Mouse (Mus musculus) urinary bladder, adult 18-20 months (tissue): ENCODE results near the gene Slc4a10.
"Not testable (repeated sequence)": the region's sequence is repeated elsewhere in the genome, so short reads cannot be mapped to it uniquely, and the experiment has no call there.

Experiments
- DNase-seq, 2 experiments: peaks; one replicate each; pipeline ENCODE4 v3.0.0; 2022; ENCODE audit warnings: low spot score in 2 of 2, mixed read lengths in 2 of 2

The Slc4a10 gene

DNA sequence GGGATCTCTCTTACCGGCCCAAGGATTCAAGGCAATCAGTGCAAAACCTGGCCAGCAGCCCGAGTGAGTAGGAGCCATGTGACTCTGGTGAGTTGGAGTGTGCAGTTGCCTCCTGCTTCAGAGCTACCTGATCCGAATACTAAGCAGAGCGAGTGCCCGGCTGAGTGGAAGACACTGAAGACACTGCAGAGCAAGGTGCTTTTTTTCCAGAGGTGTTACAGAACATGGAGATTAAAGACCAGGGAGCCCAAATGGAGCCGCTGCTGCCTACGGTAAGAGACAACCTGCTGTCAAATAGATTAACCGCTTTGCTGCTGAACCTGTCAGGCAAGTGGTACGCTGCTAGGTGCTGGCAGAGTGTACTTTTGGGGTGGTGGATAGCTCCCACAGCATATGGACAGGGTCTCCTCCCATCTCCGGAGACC lies at the start of gene Slc4a10:
Gene Slc4a10, plus strand, starts transcription at position 42 of the 425 bp plus-strand sequence.
- no peak for DNase-seq

DNA sequence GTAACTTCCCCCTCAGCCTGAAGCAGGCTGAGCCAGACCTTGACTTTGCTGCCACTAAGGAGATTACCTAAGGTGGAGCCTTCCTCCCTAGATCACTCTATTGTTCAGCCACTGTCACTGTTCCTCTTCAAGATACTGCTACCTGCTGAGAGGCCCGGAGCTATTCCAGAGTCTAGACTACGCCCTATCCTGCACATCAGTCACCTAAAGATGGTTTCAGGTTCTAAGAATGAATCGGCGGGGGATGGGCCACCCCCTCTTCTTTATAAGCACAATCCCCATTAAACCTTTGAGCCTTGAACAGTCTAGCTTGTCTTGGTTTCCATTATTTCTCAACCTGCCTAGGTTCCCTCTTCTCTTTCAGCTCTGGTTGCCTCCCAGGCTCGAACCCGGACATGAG lies 45.0 kb upstream of the Slc4a10 start:
- not testable (repeated sequence) for DNase-seq

DNA sequence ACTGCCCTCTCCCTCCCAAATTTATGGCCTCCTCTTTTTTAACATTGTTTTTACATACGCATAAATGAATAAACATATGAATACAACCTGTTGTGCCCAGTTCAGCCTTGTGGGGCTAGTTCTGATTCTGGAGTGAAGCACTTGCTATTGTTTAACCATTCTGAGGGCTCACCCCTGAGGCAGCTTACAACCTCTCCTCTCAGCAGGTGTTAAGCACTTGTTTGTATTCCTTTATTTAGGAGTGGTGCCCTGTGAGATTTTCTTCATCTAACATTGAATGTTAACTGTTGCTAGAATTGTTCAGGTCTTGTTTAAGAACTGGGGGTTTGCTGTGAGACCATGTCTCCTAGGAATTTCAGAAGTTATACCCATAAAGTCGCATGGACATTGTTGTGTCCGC lies 28.1 kb upstream of the Slc4a10 start:
- no peak for DNase-seq

- no peak for DNase-seq
Observed at GRCm38 (mm10) chr2:62046861-62047503, 720 bp downstream of the Slc4a10 start.

DNA sequence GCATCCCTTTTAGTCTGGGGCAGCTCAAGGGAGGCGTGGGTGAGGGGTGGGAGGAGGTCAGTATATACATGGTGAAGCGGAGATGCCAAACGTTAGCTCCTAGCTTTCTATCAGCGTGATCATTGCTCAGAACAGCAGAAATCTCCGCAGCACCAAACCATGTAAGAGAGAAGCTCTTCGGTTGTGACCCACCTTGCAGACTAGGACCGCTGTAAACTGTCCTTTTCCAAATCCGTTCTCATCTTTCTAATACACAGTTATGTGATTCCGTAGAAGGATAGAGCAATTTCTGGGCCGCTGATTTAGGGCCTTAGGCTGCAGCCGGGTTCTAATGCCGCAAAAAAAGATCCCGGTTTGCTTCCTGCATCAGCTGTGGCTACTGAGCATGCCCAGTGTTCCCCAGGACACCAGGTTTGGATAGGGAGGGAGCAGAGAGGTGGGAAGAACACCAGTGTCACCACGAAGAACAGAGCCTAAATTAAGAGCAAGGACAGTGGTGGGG lies 1.3 kb downstream of the Slc4a10 start:
- no peak for DNase-seq

- no peak for DNase-seq
Observed at GRCm38 (mm10) chr2:62048116-62048515, 1.9 kb downstream of the Slc4a10 start.

GRCm38 (mm10) chr2:62076512-62076911 lies 30.2 kb downstream of the Slc4a10 start:
- DNase-seq: no peak

- DNase-seq: no peak
Observed at GRCm38 (mm10) chr2:62087566-62087965, 41.3 kb downstream of the Slc4a10 start.

DNA sequence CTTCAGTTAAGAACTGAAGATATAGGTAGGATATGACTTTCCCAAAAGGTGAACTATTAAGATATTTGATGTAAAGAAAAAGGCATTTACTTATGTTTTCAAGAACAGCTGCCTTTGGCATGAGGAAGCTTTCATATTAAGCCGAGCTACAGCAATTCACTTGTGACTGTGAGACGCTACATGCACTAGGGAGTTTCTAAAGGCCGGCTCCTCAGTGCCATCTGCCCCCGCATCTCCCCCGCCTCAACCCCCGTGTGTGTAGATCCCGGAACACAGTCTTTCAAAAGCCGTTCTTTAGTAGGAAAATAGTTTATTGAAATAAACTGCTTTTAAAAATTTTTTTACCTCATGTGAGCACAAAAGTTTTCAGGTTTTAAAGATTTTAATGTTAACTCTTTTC lies 42.5 kb downstream of the Slc4a10 start:
- DNase-seq: no peak

GRCm38 (mm10) chr2:62089208-62089607 lies 42.9 kb downstream of the Slc4a10 start:
- DNase-seq: no peak

DNA sequence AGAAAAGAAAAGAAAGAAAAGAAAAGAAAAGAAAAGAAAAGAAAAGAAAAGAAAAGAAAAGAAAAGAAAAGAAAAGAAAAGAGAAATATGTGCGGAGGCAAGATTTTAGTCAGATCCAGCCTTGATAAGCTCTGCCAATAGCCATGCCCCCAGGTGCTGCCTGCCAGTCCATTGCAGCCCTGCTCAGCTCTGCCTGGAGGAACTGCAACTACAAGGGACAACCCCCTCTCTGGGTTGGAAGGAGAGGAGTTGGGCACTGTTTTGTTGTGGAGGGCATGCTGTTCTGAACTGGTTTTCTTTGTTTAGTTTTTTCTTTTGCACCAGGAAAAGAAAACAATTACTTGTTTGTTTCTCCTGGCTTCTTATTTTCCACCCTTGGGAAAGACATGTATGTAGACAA lies 54.3 kb downstream of the Slc4a10 start:
- DNase-seq: no peak

DNA sequence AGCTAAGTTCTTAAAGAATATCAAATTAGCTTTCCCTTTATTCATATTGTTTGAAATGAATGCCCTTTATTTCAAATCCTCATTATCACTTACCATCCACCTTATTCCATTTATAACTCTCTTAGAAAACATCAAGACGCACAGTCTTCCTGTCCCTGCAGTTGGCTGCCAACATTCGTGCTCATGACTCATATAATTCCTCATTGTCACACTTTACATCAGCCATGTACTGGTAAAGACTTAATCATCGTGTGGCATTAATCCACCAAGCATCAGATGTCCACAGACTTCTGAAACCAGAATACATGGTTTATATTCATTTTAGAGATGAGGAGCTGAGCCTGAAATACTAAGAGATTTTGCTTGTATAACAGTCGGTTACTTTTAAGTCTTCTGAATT lies 69.1 kb downstream of the Slc4a10 start:
- no peak for DNase-seq

GRCm38 (mm10) chr2:62129975-62130374 lies 83.7 kb downstream of the Slc4a10 start:
- DNase-seq: no peak

- no peak for DNase-seq
Observed at GRCm38 (mm10) chr2:62134911-62135310, 88.6 kb downstream of the Slc4a10 start.

DNA sequence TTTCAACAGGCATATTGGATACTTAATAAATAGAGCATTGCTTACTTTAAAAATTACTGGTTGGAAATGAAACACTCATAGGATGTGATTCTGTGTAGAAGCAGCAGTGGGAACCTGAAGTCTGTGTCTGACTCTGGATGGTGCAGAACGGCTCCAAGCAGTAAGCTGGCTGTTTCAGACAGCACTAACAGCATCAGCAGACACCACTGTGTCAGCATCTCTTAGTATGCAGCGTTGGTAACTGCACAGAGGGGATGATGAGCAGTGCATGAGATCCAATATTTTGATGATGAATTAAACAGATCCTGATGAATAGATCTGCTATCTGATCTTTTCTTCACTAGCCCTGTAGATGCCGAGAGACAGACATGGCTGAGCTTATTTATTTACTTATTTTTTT lies 101.4 kb downstream of the Slc4a10 start:
- no peak for DNase-seq

GRCm38 (mm10) chr2:62149421-62149820 lies 103.2 kb downstream of the Slc4a10 start:
- no peak for DNase-seq

DNA sequence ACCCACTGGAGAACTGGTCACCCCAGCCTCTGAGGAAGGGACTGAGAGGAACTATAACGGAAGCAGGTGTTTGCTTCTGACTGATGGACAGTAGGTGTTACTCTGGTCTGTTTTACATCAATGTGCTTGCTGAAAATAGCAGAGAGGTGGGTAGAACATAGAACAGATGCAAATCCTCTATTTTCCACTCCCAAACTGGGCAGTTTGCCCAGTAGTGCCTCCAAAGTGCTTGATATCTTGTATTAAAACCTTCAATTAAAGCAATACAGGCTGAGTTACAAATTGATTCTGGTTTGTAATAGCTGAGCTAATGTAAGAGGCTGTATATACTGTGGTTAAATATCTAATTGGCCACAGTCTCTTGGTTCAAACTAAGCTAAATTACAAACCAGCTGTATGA lies 104.6 kb downstream of the Slc4a10 start:
- DNase-seq: no peak

DNA sequence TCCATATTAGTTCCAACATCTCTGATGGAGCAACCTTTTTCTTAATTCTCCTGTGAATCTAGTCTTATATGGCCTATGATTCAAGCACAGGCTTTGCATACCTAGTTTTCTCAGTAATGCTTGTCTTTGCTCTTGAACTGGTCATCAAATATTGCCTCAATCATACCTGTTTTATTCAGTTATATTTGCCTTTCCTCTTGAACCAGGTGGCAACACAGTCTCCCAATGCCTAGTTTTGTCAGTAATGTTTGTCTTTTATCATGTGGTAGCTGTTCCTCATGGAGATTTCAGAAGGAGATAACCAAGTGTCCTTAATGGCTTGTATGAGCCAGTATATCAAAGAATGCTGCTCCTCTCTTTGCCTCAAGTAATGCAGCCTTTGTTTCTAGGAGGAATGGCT lies 163.8 kb downstream of the Slc4a10 start:
- DNase-seq: no peak

GRCm38 (mm10) chr2:62211106-62211505 lies 164.8 kb downstream of the Slc4a10 start:
- DNase-seq: no peak

DNA sequence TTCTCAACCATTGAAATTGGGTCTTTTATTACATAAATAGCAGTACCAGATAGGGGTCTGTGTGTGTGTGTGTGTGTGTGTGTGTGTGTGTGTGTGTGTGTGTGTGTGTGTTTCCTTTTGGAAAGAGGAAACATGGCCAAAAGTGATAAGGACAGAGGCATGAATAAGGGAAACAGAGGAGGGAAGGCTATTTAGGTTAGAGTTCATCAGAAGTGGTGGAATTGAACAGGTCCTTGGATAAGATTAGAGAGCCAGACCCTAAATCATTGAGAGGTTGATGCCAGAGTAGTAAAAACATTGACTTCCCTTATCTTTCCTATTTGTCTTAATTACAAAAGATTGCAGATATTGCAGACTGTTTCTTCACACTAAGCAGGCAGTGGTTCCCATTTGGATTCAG lies 181.3 kb downstream of the Slc4a10 start:
- DNase-seq: no peak

DNA sequence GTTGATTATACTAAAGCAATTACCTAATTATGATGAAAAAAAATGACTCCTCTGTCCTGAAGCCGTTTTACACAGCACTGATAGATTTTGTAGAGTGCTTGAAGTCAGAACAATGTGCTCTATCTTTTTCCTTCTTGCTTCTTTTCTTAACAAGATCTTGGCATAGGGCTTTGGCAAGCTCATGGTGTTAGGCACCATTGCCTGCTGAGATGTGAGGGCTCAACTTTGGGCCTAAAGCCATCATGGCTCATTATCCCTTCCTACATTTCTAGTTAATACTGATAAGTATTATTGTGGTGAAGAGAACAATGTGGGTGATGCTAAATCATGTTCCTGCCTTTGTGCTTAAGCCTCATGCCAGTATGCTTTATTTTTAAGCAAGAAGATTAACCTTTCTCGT lies 185.0 kb downstream of the Slc4a10 start:
- no peak for DNase-seq

DNA sequence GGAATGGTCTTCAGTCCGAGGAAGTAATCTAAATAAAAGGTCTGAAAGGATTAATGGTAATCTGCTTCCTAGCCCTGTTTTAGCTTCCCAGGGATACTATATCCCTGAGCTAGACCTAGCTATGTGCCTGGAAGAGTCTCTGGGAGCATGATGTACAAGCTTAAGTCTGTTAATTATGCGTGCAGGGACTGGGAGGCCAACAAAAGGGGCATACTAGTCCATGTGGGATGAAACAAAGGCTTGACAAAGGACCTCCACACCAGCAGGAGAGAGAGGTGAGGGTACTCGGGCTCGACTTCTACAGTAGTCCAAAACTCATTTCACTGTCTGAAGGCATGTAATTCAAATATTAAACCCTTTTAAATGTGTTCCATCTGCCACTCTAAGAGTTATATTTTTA lies 197.9 kb downstream of the Slc4a10 start:
- DNase-seq: no peak

DNA sequence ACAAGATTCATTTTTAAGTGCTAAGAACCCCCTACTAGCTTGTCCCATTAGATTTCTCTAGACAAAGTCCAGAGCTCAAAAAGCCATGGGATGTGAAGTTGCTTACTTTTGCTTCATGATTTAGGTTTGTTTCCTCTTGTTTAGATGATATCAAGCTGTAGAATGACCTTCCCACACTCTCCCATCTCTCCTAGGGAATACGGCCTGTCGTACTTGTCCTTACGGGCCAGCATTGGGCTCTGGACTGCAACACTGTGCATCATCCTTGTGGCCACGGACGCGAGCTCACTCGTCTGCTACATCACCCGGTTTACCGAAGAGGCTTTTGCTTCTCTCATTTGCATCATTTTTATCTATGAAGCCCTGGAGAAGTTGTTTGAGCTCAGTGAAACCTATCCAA lies 222.2 kb downstream of the Slc4a10 start:
- DNase-seq: no peak

GRCm38 (mm10) chr2:62271840-62272239 lies 225.6 kb downstream of the Slc4a10 start:
- DNase-seq: no peak
